Mouse (Mus musculus) embryo, embryonic 11 days (tissue): ENCODE data around the gene Tnrc18.
"Not testable (repeated sequence)": the region's sequence is repeated elsewhere in the genome, so short reads cannot be mapped to it uniquely, and the experiment has no call there.

ENCODE experiments used
- DNase-seq: peaks from one replicate; pipeline ENCODE4 v3.0.0-alpha.2; 2015

Gene Tnrc18

DNA sequence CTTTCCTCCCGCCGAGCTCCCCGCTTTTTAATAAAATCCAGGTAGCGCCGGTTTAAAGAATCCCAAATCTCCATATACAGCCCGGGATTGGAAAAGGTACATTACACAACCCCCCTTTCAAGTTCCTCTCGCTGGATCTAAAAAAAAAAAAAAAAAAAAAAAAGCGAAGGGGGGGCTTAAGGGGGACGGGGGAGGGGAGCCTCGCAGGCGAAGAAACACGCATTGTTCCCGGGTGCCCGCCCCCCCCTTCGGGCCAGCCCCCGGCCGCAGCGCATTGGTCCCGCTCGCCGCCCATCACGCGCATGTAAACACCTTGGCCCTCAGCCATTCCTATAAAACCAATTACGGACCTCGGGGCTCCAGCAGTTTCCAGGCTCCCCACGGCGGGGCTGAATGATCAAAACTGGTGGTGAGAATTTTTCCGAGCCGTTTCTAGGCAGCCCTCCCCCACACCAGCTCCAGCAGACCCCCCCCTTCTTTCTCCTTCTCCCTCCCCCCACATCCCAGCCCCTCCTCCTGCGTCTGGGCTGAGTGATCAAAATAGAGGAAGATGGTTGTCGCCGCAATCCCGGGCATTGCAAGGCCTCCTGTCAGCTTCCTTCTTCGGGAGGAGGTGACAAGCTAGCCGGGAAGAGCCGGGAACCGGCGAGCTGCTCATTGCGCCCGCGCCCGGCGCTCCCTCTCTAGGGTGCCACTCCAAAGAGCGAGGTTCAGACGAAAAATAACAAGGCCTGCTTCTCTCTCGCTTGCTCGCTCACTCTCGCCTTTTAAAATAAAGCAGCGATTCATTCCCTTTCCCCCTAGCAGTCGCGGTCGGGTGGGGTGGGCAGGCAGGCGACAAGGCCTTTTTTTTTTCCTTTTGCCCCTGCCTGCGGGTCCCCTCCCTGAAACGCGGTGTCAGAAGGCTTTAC, at the start of gene Tnrc18:
Tnrc18 (minus strand) TSS at position 139 of the 911 bp plus-strand sequence.
- DNase-seq = peak; percentile 98

DNA sequence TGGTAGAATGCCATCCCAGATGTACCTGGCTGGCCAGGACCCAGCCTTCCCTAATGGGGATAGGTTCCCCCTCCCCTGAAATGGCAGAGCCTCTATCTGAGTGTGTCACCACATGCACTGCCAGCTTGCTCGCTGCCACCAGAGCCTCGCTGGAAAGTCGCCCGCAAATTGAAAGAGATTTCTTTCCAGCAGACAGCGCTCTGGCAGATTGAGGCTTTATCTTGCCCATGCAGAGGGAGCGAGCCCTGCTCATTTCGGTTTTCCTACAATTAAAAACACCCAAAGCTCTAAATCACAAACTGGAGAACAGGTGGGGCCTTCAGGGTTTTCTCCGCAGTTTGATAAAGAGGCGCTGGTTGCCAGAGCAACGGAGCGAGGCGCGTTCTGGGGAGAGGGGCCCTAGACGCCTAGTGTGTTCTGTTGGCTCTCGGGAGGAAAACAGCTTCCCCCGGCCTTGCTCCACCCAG, 40.3 kb upstream of the Tnrc18 start:
- DNase-seq = no peak

DNA sequence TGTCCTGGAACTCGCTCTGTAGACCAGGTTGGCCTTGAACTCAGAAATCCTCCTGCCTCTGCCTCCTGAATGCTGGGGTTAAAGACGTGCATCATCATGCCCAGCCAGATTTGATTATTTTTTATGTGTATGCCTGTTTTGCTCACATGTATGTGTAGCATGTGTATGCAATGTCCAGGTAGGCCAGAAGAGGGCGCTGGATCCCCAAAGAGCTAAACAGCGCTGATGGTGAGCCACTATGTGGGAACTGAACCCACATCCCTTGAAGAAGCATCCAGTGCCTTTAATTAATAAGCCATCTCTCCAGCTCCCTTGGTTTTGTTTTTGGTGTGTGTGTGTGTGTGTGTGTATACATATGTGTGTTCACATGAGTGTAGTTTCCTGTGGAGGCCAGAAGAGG, 38.9 kb upstream of the Tnrc18 start:
- DNase-seq = no peak

DNA sequence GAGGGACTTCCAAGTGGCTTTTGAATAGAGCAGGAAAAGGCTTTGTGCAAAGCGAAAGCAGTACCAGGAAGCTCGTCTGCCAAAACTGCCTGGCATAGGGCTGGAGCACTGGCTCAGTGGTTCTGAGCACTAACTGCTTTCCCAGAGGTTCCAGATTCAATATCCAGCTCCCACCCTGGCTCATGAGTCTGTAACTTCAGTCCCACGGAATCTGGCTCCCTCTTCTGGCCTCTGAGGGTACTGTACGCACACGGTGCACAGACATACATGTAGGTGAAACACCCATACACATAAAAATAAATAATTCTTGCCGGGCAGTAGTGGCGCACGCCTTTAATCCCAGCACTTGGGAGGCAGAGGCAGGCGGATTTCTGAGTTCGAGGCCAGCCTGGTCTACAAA, 37.4 kb upstream of the Tnrc18 start:
- DNase-seq = peak; percentile 56

DNA sequence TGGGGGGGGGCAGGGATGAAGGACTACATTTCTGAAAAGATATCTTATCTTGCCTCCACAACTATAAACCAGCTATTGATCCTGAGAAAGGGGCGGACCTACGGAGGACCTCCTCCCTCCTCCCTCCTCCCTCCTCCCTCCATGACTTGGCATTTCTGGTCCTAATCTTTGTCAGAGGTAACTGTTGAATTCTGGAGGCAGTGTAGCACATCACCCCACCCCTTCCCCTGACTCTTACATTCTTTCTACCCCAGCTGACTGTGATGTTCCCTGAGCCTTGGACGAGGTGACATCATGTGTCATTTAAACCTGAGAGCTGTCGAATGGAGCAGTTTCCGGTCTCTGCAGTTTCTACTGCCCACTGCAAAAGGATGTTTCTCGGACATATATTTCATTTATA, 36.1 kb upstream of the Tnrc18 start:
- no peak for DNase-seq

DNA sequence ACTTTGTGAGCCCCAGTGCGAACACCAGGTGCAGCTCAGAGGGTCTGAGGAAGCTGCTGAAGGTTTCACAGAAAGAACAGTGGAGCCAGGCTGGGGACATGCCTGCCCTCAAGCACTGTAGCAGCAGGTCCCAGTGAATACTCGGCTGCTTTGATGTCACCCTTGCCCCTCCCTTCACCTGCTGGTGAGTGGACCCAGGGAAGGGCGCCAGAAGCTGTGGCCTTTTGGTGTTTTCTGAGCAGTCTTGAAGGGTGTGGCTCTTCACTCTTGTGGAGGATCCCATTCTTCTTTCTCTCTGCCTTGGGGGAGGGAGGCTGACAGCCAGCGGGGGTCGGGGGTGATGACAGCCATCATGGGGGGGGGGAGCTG, 34.2 kb upstream of the Tnrc18 start:
- no peak for DNase-seq

DNA sequence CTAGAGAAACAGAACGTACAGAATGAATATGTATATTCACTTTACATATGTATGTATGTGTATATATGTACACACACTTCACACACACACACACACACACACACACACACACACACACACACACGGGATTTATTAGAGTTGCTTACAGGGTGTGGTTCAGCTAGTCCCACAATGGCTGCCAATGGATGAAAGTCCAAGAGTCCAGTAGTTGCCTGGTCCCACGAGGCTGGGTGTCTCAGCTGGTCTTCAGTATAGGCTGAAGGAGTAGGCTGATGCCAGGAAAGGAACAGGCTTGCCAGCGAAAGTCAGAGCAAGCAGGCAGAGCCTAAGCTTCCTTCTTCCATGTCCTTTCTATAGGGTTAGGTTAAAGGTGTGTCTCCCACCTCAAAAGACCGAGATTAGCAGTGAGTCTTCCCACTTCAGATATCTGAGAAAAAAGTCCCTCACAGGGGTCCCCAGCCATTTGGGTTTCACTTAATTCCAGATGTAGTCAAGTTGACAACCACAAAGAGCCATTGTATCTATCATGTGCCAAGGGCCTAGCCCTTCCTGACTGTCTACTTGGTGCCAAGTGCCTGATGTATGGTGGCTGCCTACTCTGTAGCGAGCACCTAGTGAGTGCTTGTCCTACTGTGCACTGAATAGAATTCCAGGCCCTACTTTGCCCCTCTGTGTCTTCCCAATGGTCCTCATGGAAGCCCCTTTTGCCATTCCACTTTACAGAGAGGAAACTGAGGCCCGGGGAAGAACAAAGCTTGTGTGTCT, 33.6 kb upstream of the Tnrc18 start:
- no peak for DNase-seq

DNA sequence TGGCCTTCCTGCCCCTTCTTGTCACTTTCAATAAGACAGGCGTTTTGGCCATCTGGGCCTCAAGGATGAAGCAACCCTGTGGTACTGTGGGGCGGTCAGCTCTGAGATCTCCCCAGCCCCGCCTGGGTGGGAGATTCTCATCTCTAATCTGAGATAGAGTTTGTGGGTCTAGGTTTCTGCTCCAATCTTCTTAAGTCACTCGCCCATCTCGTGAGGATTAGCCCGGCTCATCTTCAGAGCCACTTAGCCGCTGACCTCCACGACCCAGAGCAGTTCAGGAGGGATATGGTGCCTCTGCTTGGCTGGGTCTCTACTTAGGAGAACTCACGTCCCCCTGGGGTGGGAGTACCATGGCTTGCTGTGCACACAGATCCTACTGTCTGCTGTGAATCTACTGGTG, 33.0 kb upstream of the Tnrc18 start:
- no peak for DNase-seq

DNA sequence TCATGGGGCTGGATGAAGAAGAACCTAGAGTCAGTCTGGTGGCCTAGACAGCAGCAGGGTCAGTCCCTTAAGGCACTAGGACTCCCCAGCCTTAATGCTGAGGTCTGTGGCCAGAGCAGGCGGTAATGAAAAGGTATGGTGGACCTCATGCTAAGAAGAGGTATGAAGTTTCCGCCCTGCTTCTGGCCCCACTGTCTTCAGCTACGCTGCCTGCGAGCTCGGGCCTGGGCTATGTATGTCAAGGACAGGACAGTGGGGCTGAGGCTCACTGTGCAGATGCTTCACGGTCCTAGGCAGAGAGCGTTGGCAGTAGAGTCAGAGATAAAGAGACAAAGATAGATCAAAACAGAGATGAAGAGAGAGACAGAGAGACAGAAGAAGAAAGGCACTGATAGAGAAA, 31.4 kb upstream of the Tnrc18 start:
- no peak for DNase-seq

DNA sequence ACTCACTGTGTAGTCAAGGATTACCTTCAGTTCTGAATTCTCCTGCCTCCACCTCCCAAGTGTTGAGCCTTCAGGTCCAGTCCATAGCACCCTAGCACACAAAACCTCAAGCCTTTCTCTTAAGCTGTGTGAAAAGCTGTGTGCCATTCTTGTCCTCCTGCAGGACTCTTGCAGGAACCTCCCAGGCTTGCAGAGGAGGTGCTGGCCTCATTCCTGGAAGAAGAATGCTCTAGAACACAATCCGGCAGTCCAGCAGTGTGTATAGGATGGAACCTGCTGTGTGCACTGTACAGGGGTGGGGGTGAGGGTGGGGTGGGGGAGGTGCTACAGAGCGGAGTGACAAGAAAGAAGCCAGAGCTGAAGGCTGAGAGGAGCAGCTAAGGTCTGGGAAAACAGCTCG, 30.7 kb upstream of the Tnrc18 start:
- DNase-seq = no peak

DNA sequence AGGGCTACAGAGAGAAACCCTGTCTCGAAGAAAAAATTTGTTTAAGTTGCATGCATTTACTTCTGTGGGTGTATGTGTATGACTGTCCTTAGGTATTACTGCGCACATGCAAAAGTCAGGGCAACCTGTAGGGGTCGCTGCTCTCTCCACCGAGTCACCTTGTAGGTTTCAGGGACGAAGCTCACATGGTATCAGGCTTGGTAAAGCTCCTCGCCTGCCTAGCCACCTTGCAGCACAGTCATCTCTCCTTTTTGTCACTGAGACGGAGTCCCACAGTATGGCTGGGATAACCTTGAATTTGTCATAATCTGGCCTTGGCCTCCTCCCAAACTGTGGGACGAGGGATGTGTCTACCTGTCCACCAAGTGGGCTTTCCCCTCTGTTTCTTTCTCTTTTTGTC, 27.0 kb upstream of the Tnrc18 start:
- no peak for DNase-seq

DNA sequence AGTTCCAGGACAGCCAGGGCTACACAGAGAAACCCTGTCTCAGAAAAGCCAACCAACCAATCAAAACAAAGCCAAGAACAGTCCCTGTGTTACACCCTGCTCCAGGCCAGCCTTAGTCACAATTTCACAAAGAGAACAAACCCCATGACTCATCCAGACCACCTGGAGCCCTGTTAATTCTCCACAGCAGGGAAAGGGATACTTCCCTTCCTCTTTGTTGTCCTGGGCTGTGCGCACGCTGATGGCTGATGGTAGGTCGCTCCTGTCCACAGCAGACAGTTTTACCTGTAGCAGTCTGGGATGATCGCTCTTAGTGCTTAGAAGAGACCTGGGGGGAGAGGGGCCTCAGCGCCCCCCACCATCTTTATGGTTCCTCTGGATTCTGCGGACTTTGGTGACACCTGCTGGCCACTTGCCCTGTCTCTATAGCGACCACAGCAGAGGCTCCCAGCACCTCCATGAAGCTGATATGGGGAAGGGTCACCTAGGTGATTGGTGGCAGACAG, 24.7 kb upstream of the Tnrc18 start:
- DNase-seq = peak; percentile 59

DNA sequence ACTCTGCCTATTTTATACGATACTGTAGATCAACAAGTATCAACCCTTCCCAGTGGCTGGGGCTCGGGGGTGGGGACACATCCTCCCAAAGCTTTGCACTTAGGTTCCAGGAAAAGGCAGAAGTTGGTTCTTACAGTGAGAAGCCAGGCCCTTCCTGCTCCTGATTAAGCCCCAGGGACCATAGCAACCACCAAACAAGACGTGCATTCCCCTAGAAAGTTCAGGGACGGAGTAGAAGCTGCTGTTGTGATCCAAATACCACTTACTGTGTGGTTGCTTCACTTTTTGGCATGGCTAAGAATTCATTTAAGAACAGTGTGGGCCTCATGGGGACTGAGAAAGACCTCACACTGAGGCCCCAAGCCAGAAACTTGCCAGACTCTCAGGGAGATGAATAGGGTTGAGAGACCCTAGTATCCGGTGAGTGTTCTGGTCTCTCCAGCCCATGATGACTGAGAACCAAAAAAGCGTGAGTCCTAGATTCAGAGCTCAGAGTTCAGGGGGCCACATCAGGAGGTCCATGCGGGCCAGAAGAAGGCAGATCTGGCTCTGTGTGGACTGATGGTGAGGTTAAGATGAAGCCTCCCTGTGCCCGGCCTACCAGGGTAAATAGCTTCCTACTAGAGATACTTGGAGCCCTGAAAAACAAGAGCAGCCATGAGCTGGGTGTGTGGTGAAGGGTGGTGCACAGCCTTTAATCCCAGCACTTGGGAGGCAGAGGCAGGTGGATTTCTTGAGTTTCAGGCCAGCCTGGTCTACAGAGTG, 24.1 kb upstream of the Tnrc18 start:
- no peak for DNase-seq

DNA sequence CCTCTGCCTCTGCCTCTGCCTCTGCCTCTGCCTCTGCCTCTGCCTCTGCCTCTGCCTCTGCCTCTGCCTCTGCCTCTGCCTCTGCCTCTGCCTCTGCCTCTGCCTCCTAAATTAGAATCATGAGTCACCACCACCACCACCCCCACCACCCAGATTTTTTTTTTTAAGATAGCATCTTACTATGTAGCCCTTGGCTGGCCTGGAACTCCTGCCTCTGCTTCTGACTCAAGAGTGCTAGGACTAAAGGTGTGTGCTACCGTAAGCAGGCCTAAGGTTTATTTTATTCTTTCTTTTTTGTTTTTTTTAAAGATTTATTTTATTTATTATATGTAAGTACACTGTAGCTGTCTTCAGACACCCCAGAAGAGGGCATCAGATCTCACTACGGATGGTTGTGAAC, 20.0 kb upstream of the Tnrc18 start:
- not testable (repeated sequence) for DNase-seq

DNA sequence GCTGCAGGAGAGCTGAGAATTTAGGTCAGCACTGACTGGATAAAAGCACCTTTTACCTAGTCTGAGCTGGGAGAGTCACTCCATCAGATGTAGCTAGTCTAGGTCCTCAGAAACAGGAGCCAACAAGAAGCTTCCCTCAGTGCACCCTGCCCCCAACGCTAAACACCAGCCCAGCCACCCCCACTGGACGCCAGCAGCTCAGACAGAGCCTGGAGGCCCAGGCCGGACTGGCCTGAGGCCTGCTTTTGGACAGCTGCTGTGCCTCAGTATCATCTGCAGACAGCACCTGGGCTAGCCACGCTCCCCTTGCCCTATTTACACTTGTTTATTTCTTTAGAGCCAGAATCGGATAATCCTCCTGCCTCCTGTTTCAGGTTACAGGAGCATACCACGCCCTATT, 19.4 kb upstream of the Tnrc18 start:
- DNase-seq = no peak

DNA sequence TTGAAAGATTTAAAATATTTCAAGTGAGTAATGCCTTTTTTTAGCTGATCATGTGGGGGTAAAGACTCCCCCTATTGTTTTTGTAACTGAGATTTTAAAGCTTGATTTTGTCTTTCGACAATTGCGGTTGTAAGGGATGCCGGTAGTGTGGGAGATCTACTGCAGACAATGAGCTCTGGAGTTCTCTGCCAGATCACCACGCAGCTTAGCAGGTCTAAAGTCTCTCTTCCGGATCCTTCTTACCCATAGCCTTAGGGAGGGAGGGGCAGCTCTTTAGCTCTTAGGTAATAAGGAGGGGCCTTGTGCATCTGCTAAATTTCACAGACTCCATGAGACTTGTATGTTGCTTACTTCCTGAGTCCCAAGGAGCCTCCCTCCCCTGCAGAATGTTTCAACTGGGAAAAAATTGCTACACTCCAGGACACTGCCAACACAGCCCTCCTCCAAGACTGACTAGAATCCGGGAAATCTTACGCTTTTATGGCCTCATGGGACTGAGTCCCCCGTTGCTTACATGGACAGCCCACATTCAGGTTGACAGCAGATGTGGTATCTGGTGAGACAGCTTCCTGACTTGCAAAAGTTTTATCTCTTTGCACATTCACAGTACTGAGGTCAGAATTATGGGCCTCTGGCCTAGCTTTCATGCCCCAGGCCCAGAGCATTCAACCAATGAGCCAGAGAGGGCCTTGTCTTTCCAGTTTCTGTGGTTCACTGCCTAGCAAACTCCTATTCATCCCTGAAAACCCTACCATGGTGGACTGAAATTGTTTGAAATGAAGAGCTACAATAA, 16.4 kb upstream of the Tnrc18 start:
- no peak for DNase-seq

DNA sequence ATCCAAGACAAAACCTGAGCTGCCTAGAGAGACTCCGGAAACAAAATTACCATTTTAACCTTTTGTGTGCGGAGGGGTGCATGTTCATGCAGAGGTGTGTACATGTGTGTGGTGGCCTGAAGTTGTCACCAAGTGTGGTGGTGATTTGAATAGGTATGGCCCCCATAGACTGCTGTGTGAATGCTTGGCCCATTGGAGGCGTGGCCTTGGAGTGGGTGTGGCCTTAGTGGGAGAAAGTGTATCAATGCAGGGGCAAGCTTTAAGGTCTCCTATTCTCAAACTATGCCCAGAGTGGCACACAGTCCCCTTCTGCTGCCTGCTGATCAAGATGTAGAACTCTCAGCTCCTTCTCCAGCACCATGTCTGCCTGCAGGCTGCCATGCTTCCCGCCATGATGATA, 8.7 kb upstream of the Tnrc18 start:
- no peak for DNase-seq

DNA sequence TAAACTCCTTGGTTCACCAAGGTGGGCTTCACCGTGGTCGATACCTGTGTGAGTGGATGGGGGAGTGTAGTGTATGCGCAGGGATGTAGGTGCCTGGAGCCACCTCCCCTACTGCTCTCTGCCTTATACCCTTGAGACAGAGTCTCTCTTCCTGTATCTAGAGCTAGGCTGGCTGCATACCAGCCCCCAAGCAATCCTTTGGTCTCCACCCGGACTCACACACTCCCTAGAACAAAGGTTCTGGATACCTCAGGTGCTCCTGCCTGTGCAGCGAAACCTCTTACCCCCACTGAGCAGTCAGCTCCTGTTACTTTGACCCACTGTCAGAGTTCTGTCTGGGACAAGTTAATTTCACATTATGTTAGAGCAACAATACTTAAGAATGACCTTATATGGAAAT, 8.2 kb upstream of the Tnrc18 start:
- no peak for DNase-seq

DNA sequence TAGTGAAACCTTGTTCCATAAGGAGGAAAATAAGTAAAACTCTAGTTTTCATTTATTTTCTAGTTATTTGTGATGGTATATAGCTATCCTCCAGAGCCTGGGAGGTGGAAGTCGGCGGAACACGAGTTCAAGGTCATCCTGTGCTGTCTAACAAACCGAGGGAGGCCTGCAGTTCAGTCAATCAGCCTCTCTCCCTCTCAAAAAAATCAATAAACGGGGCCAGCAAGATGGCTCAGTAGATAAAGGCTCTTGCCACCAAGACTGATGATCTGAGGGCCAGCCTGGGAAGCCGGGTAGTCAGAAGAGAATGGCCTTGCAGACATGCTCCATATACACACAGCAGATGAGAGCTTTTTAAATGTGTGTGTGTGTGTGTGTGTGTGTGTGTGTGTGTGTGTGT, 6.6 kb upstream of the Tnrc18 start:
- no peak for DNase-seq

DNA sequence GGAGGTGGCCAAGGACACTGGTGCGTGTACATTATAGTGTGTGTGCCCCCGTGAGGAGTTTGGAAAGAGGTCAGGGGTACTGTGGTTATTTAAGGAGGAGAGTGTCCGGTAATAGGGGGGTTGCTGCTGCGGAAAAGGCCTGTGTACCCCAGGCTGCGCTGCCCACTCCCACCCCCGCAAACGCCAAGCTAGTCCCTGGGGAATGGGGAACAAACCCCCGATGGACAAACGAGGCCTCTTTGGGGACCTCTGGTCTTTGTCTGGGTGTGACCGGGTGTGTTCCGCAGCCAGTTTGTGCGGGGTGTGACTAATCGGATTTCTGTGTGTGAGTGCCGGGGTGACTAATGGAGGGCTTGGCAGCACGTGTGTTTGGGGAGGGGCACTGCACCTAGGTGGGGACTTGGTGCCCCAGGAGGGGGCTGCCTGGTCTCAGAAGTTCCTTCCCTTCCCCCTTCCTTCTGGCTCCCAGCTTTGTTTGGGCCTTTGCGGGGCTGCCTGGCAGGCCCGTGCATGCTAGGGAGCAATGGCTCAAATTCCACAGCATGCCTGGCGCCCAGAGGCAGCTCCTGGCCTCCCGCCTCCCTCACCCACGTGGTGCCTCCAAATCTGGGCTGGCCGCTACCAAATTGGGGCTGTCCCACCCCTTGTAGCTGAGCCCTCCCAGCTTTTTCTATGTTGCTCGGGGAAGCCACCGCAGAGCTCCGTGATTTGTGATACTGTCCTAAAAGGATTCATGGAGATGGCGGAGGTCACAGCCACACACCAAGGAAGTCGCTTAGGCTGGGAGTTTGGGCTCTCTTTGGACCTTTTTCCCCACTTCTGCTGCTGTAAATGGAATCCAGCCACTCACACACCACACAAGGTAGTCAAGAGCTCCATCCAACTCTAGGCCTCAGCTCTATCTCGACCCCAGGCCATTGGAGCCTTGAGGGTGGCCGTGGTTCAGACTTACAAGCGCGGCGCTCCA, 5.9 kb upstream of the Tnrc18 start:
- DNase-seq = peak; percentile 94
